Mouse (Mus musculus) intestine, embryonic 14.5 days (tissue): Measurements from ENCODE around the gene Bbc3. TPM values are rescaled to one million over a fixed set of nuclear protein-coding genes. Genes with fewer than 3 reads are reported as not detected.

ENCODE experiments used
- ATAC-seq: fragments of 200-750 bp; cut with Nextera tagmentation; replicated peaks from 2 replicates; pipeline ENCODE4 v1.8.0; 2017; ENCODE audit warnings: low read depth, moderate number of reproducible peaks, moderate TSS enrichment, moderate library complexity; ENCODE audit not compliant: low FRiP score, low TSS enrichment
- DNase-seq: peaks from one replicate; pipeline ENCODE4 v3.0.0-alpha.2; 2018; ENCODE audit warnings: low spot score
- H3K27ac ChIP-seq: fragments of 300-500 bp; sonication (generic); 2 replicates; pipeline ENCODE4 v1.5.1; 2014; ENCODE audit warnings: low read depth, mild to moderate bottlenecking, control low read depth
- H3K27me3 ChIP-seq: fragments of 300-500 bp; sonication (generic); replicated peaks from 2 replicates; pipeline ENCODE4 v1.6.1; 2014; ENCODE audit warnings: low read length, control low read depth; ENCODE audit not compliant: control insufficient read depth, insufficient read depth
- H3K36me3 ChIP-seq: fragments of 300-500 bp; sonication (generic); 2 replicates; pipeline ENCODE4 v1.6.1; 2014; ENCODE audit warnings: low read length, control low read depth; ENCODE audit not compliant: control insufficient read depth, insufficient read depth
- H3K4me1 ChIP-seq: fragments of 300-500 bp; sonication (generic); replicated peaks from 2 replicates; pipeline ENCODE4 v1.6.1; 2014; ENCODE audit warnings: low read length, control low read depth, mixed read lengths; ENCODE audit not compliant: control insufficient read depth, insufficient read depth
- H3K4me2 ChIP-seq: fragments of 300-500 bp; sonication (generic); 2 replicates; pipeline ENCODE4 v1.6.1; 2014; ENCODE audit warnings: low read length
- H3K4me3 ChIP-seq: fragments of 300-500 bp; sonication (generic); 2 replicates; pipeline ENCODE4 v1.5.1; 2014; ENCODE audit warnings: low read depth, low read length, control low read depth, mixed read lengths
- H3K9ac ChIP-seq: fragments of 300-500 bp; sonication (generic); 2 replicates; pipeline ENCODE4 v1.6.1; 2014; ENCODE audit warnings: mild to moderate bottlenecking, low read length
- H3K9me3 ChIP-seq: fragments of 300-500 bp; sonication (generic); 2 replicates; pipeline ENCODE4 v1.6.1; 2016; ENCODE audit warnings: low read length, control low read depth; ENCODE audit not compliant: control insufficient read depth
- WGBS: fragments of 180-500 bp; shearing (Covaris S2); extraction: QIAGEN DNeasy Blood & Tissue Kit; methylation state at CpG from one replicate; pipeline ENCODE4 v1.1.7; 2014; 5-methylcytosine and 5-hydroxymethylcytosine counted together
- polyA plus RNA-seq: library from polyadenylated mRNA; unstranded; fragments of >200 nt; fragmentation: Nextera tagmentation; extraction: Ambion mirVana; gene quantifications from 2 replicates; pipeline ENCODE4 v1.2.1, GENCODE M21; 2014

Bbc3 gene
- polyA plus RNA-seq, 1 experiment from 2014 or later, result 4.9 TPM

- Histone ChIP-seq H3K27me3 (no peaks in the 10 kb centered on the region), H3K4me3 (peak overlapping the region; percentile 68), H3K36me3 (peaks cover 39% of the 10 kb centered on the region), H3K9me3 (no peaks in the 10 kb centered on the region), H3K4me2 (peak overlapping the region; percentile 60), H3K27ac (peak overlapping the region; percentile 98; the same call in 1 of the 2 replicates), H3K9ac (peak overlapping the region; percentile 15; the same call in 1 of the 2 replicates), H3K4me1 (peaks cover 6% of the 10 kb centered on the region; the same call in 1 of the 2 replicates)
- DNase-seq, result peak; percentile 81
- WGBS, result under 1% methylated on average over 14 of the region's 14 CpGs
- ATAC-seq, result peak; percentile 56
Observed at GRCm38 (mm10) chr7:16285450-16286025, 22.7 kb upstream of the Bbc3 start.

GRCm38 (mm10) chr7:16286026-16286961, 21.9 kb upstream of the Bbc3 start, which contains the start of gene Ccdc9:
Ccdc9 (minus strand) TSS chr7:16286795.
- ATAC-seq (peak; percentile 91), DNase-seq (peak; percentile 100)
- under 1% methylated on average over 67 of the region's 70 CpGs for WGBS
- H3K27ac ChIP-seq, result peak within 1 kb of the TSS; percentile 98
- peaks cover 31% of the 10 kb centered on the region for H3K36me3 ChIP-seq
- H3K9me3 ChIP-seq, result no peaks in the 10 kb centered on the region
- peak within 1 kb of the TSS; percentile 78 for H3K9ac ChIP-seq
- H3K4me3 ChIP-seq, result peak within 1 kb of the TSS; percentile 68
- H3K4me2 ChIP-seq, result peak within 1 kb of the TSS; percentile 60
- peaks cover 6% of the 10 kb centered on the region; the same call in 1 of the 2 replicates for H3K4me1 ChIP-seq
- H3K27me3 ChIP-seq, result no peaks in the 10 kb centered on the region

GRCm38 (mm10) chr7:16287016-16287415, 21.2 kb upstream of the Bbc3 start:
- 87% methylated on average over 2 of the region's 2 CpGs for WGBS
- Histone ChIP-seq H3K9ac (peak overlapping the region; percentile 78), H3K27me3 (no peaks in the 10 kb centered on the region), H3K4me3 (peak overlapping the region; percentile 68), H3K4me2 (peak overlapping the region; percentile 60), H3K27ac (peak overlapping the region; percentile 98), H3K36me3 (peaks cover 24% of the 10 kb centered on the region), H3K4me1 (peaks cover 6% of the 10 kb centered on the region; the same call in 1 of the 2 replicates), H3K9me3 (no peaks in the 10 kb centered on the region)
- ATAC-seq (no peak), DNase-seq (no peak)

- no peak overlapping the region for H3K4me3 ChIP-seq
- DNase-seq (no peak), ATAC-seq (no peak)
- 76% methylated on average over 1 of the region's 1 CpGs for WGBS
- no peak overlapping the region for H3K9ac ChIP-seq
- H3K9me3 ChIP-seq, result no peaks in the 10 kb centered on the region
- H3K27ac ChIP-seq, result no peak overlapping the region
- H3K4me1 ChIP-seq, result peaks cover 6% of the 10 kb centered on the region; the same call in 1 of the 2 replicates
- no peaks in the 10 kb centered on the region for H3K27me3 ChIP-seq
- no peak overlapping the region for H3K4me2 ChIP-seq
- H3K36me3 ChIP-seq, result peaks cover 16% of the 10 kb centered on the region
Observed at GRCm38 (mm10) chr7:16287791-16288190, 20.4 kb upstream of the Bbc3 start.

- no peak overlapping the region for H3K9ac ChIP-seq
- DNase-seq (peak; percentile 76), ATAC-seq (peak; percentile 38)
- H3K4me2 ChIP-seq, result peak overlapping the region; percentile 67
- peak overlapping the region; percentile 34 for H3K4me3 ChIP-seq
- no peaks in the 10 kb centered on the region for H3K36me3 ChIP-seq
- H3K27me3 ChIP-seq, result no peaks in the 10 kb centered on the region
- H3K27ac ChIP-seq, result peak overlapping the region; percentile 84; the same call in 1 of the 2 replicates
- 27% methylated on average over 4 of the region's 4 CpGs for WGBS
- peaks cover 21% of the 10 kb centered on the region for H3K4me1 ChIP-seq
- H3K9me3 ChIP-seq, result no peaks in the 10 kb centered on the region
Observed at GRCm38 (mm10) chr7:16294346-16294745, 13.8 kb upstream of the Bbc3 start.

- Histone ChIP-seq H3K9ac (peak overlapping the region; percentile 44), H3K27me3 (no peaks in the 10 kb centered on the region), H3K4me2 (peak overlapping the region; percentile 67), H3K4me3 (peak overlapping the region; percentile 34), H3K36me3 (no peaks in the 10 kb centered on the region), H3K4me1 (peaks cover 21% of the 10 kb centered on the region), H3K9me3 (no peaks in the 10 kb centered on the region), H3K27ac (peak overlapping the region; percentile 84)
- WGBS, result under 1% methylated on average over 23 of the region's 23 CpGs
- peak; percentile 99 for DNase-seq
- ATAC-seq, result peak; percentile 84
Observed at GRCm38 (mm10) chr7:16294837-16295236, 13.4 kb upstream of the Bbc3 start.

GRCm38 (mm10) chr7:16295321-16295900, 12.8 kb upstream of the Bbc3 start:
- ATAC-seq (peak; percentile 64), DNase-seq (peak; percentile 82)
- Histone ChIP-seq H3K27ac (peak overlapping the region; percentile 84), H3K36me3 (no peaks in the 10 kb centered on the region), H3K4me1 (peaks cover 26% of the 10 kb centered on the region), H3K4me3 (peak overlapping the region; percentile 34), H3K4me2 (peak overlapping the region; percentile 67), H3K9me3 (no peaks in the 10 kb centered on the region), H3K27me3 (no peaks in the 10 kb centered on the region), H3K9ac (peak overlapping the region; percentile 44)
- under 1% methylated on average over 41 of the region's 41 CpGs for WGBS

GRCm38 (mm10) chr7:16296146-16296545, 12.0 kb upstream of the Bbc3 start:
- Histone ChIP-seq H3K27ac (peak overlapping the region; percentile 75; the same call in 1 of the 2 replicates), H3K4me1 (peaks cover 26% of the 10 kb centered on the region), H3K4me3 (no peak overlapping the region), H3K9me3 (no peaks in the 10 kb centered on the region), H3K9ac (no peak overlapping the region), H3K36me3 (no peaks in the 10 kb centered on the region), H3K27me3 (no peaks in the 10 kb centered on the region), H3K4me2 (peak overlapping the region; percentile 67; the same call in 1 of the 2 replicates)
- no peak for DNase-seq
- ATAC-seq, result no peak
- WGBS, result 43% methylated on average over 2 of the region's 2 CpGs
